ENCODE assay signal across 8 mouse cellular contexts in the genomic region with DNA sequence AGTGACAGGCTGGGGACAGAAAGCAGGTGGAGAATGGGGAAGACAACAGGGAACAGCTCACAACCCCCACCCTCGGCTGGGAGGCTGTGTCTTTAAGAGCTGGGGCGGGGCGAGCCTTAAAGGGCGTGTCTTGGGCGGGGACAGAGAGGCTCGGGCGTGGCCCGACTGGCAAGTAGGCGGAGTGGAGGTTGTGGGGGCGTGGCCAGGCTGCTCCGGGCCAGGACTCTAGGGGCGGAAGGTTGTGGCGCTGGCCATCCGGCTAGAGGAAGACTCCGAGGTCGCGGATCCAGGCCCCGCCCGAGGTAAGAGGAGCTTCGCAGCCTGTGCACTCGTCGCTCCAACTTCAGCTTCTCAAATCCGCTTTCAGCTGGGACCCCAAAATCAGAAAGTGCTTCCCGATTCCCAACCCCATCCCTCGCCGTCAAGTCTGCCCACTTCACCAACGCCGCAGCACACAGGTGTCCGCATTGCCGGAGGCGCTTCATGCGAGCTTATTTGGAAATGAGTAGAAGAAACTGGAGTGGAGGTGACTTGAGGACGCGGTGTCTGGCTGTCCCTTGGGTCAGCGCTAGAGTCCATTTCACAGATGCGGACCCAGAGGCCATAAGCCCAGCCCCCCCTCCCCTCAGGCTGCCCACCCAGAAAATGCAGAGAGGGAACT. TPM values are rescaled to one million over a fixed set of nuclear protein-coding genes. Genes with fewer than 3 reads are reported as not detected.
DNase-seq lines count a peak whose midpoint lies in the region; ATAC-seq and TF ChIP-seq lines count a peak whose summit lies in the region.

Gene Slc8b1 (plus strand): TSS at position 187 of the 661 bp plus-strand sequence.

- peak within 1 kb of the TSS; percentile 55 for H3K4me2 ChIP-seq in forebrain, embryonic 15.5 days (replicated peaks)

- no peaks in the 10 kb centered on the region for H3K36me3 ChIP-seq in ES-Bruce4 (ENCODE audit: control insufficient read depth, insufficient read depth, low read length, poor library complexity, severe bottlenecking)
- H3K36me3 ChIP-seq in forebrain, embryonic 15.5 days, result no peaks in the 10 kb centered on the region

- ATAC-seq in forebrain, embryonic 15.5 days (replicated peaks), result peak; percentile 76
- peak; percentile 93 for ATAC-seq in neutrophil, adult 5-6 weeks (ENCODE audit: extremely low read depth, insufficient number of reproducible peaks, low FRiP score, poor library complexity, severe bottlenecking)

- peak within 1 kb of the TSS; percentile 76 for H3K4me3 ChIP-seq in ES-Bruce4 (ENCODE audit: low read depth, low read length)
- H3K4me3 ChIP-seq in forebrain, embryonic 15.5 days, result peak within 1 kb of the TSS; percentile 44
- peak within 1 kb of the TSS; percentile 77 for H3K4me3 ChIP-seq in lung, adult 2 months (replicated peaks; ENCODE audit: extremely low read depth, low read depth, low read length)

- intact Hi-C loops in heart, postnatal 25 days (cut with DNase I), result loop anchor here (5.0 kb wide), 1 partner anchor 76 kb away; the partner anchor contains the start of genes Iqcd and Tpcn1

- DNase-seq in cerebellum, adult 11 months, result peak; percentile 92
- DNase-seq in heart, postnatal 25 days (ENCODE audit: low spot score), result peak; percentile 93
- DNase-seq in layer of hippocampus, adult 18-20 months (ENCODE audit: low spot score in 2 of 2), result peak; percentile 63 to 87
- DNase-seq in lung, adult 2 months, result peak; percentile 98
- peak; percentile 84 for DNase-seq in thymus, adult 18-20 months

- no peaks in the 10 kb centered on the region for H3K9me3 ChIP-seq in ES-Bruce4 (replicated peaks; ENCODE audit: control insufficient read depth, insufficient read depth, low read length, poor library complexity, severe bottlenecking)
- no peaks in the 10 kb centered on the region for H3K9me3 ChIP-seq in forebrain, embryonic 15.5 days

- peak within 1 kb of the TSS; percentile 47 for H3K9ac ChIP-seq in ES-Bruce4 (ENCODE audit: low read depth, poor library complexity, severe bottlenecking)
- H3K9ac ChIP-seq in forebrain, embryonic 15.5 days (replicated peaks), result 0 out of 2 replicates have a peak within 1 kb of the TSS, but pooled peaks have one; percentile 15

- TF ChIP-seq CTCF in ES-Bruce4 (IDR thresholded peaks at IDR 0.05; ENCODE audit: low read depth, low read length), result no peak
- no peak for TF ChIP-seq CTCF in lung, adult 2 months (IDR thresholded peaks at IDR 0.05; ENCODE audit: insufficient read depth, low read length)

- under 1% methylated on average over 36 of the region's 36 CpGs for WGBS in forebrain, embryonic 15.5 days
- WGBS in lung, adult 2 months, result under 1% methylated on average over 36 of the region's 36 CpGs

- TF ChIP-seq POLR2A in ES-Bruce4 (IDR thresholded peaks at IDR 0.05; ENCODE audit: insufficient read depth, low read length), result peak; percentile 39
- TF ChIP-seq POLR2A in lung, adult 2 months (IDR thresholded peaks at IDR 0.05; ENCODE audit: borderline replicate concordance, extremely low read depth, low read depth, low read length), result peak; percentile 90

- no peak for TF ChIP-seq EP300 in ES-Bruce4 (IDR thresholded peaks at IDR 0.05; ENCODE audit: insufficient read depth, low read depth, low read length)

- H3K4me1 ChIP-seq in ES-Bruce4 (ENCODE audit: control insufficient read depth, insufficient read depth, low read length), result peaks cover 6% of the 10 kb centered on the region
- H3K4me1 ChIP-seq in forebrain, embryonic 15.5 days, result peaks cover 30% of the 10 kb centered on the region
- H3K4me1 ChIP-seq in lung, adult 2 months (ENCODE audit: control insufficient read depth, insufficient read depth, low read length), result peaks cover 7% of the 10 kb centered on the region

- H3K27me3 ChIP-seq in ES-Bruce4 (ENCODE audit: control insufficient read depth, insufficient read depth, low read length, poor library complexity, severe bottlenecking), result no peaks in the 10 kb centered on the region
- no peaks in the 10 kb centered on the region; the same call in 1 of the 2 replicates for H3K27me3 ChIP-seq in forebrain, embryonic 15.5 days

- H3K27ac ChIP-seq in ES-Bruce4 (ENCODE audit: insufficient read depth, low read length), result no peak within 1 kb of the TSS
- H3K27ac ChIP-seq in forebrain, embryonic 15.5 days (replicated peaks), result no peak within 1 kb of the TSS

RNA-seq across cellular contexts. Expression of gene Slc8b1, which starts in this region (rescaled TPM):
- 17.7 and 19.1 TPM in 2 replicates for polyA plus RNA-seq in ES-Bruce4 (2011; ENCODE audit: insufficient read depth, insufficient read length, low read depth, missing spikeins)
- 2.2 and 2.4 TPM in 2 replicates for polyA plus RNA-seq in forebrain, embryonic 15.5 days (2015; fragmentation: Nextera tagmentation; extraction: Ambion mirVana)
- total RNA-seq in heart, postnatal 25 days (2021), result 10 to 100 TPM in 1 of 2 experiments, 1 to 10 TPM in 1; 9.3 to 12.6 TPM
- total RNA-seq in layer of hippocampus, adult 18-20 months (2021), result 10 to 100 TPM in 1 of 2 experiments, 1 to 10 TPM in 1; 7.8 to 11.8 TPM
- polyA plus RNA-seq in lung, adult 2 months (2012; rRNA removed), result 37.0 and 40.0 TPM in 2 replicates
- 12.6 and 15.0 TPM in 2 replicates for total RNA-seq in neutrophil, adult 5-6 weeks (2017)
